ENCODE assay signal across 9 mouse cellular contexts in genomic region chr4:140911416-140911815, GRCm38 (mm10).
"Had no signal": no experiment of that assay in that cellular context is flagged by ENCODE, and none has a peak within 500 bp of the region (broad histone marks: within the 10 kb centered on the region; RNA-seq: fewer than 3 reads in every experiment).

No protein-coding gene starts in this region.

- H3K36me3 ChIP-seq: limb, embryonic 15.5 days; midbrain, embryonic 12.5 days; neural tube, embryonic 13.5 days had no signal

- H3K27ac ChIP-seq: limb, embryonic 15.5 days; liver, embryonic 14.5 days; midbrain, embryonic 12.5 days; neural tube, embryonic 13.5 days had no signal

- DNase-seq: right cerebral cortex, adult 18-20 months; right cerebral cortex, postnatal 25 days; spleen, adult 18-20 months; thymus, postnatal 36 days had no signal

- H3K4me2 ChIP-seq: midbrain, embryonic 12.5 days had no signal

- H3K4me3 ChIP-seq: limb, embryonic 15.5 days; midbrain, embryonic 12.5 days; neural tube, embryonic 13.5 days had no signal

- H3K9ac ChIP-seq: limb, embryonic 15.5 days; liver, embryonic 14.5 days; midbrain, embryonic 12.5 days; neural tube, embryonic 13.5 days had no signal

- H3K9me3 ChIP-seq: limb, embryonic 15.5 days; midbrain, embryonic 12.5 days; neural tube, embryonic 13.5 days had no signal

- ATAC-seq: midbrain, embryonic 16.5 days had no signal
